Mouse (Mus musculus) left cerebral cortex, adult 6 months (tissue): Measurements from ENCODE around the gene Dnajc4. TPM values are rescaled to one million over a fixed set of nuclear protein-coding genes. Genes with fewer than 3 reads are reported as not detected.

Experiments used
- long read RNA-seq, 2 experiments: library from polyadenylated mRNA; unstranded; transcript quantifications; one replicate each; pipeline ENCODE4 v2.0.0; 2019 to 2020
- polyA plus RNA-seq: library from polyadenylated mRNA; unstranded; fragments of <200 nt; fragmentation: Nextera tagmentation; gene quantifications from 2 replicates; pipeline ENCODE4 v1.2.3, GENCODE M21; 2021

Dnajc4 gene
- 24.3 and 28.0 TPM in 2 replicates for polyA plus RNA-seq
- long read RNA-seq, experiment 1, transcript Dnajc4-201 (6 exons, 1,074 nt), result major isoform, 7 of 13 reads
- long read RNA-seq, experiment 1, partial matches to known transcripts, result 0 of 13 reads
- long read RNA-seq, experiment 1, other reads (novel, unspliced or antisense), result 5 of 13 reads
- long read RNA-seq, experiment 2, transcript Dnajc4-201 (6 exons, 1,074 nt), result major isoform, 11 of 37 reads
- long read RNA-seq, experiment 2, partial matches to known transcripts, result 4 of 37 reads
- long read RNA-seq, experiment 2, other reads (novel, unspliced or antisense), result 20 of 37 reads

DNA sequence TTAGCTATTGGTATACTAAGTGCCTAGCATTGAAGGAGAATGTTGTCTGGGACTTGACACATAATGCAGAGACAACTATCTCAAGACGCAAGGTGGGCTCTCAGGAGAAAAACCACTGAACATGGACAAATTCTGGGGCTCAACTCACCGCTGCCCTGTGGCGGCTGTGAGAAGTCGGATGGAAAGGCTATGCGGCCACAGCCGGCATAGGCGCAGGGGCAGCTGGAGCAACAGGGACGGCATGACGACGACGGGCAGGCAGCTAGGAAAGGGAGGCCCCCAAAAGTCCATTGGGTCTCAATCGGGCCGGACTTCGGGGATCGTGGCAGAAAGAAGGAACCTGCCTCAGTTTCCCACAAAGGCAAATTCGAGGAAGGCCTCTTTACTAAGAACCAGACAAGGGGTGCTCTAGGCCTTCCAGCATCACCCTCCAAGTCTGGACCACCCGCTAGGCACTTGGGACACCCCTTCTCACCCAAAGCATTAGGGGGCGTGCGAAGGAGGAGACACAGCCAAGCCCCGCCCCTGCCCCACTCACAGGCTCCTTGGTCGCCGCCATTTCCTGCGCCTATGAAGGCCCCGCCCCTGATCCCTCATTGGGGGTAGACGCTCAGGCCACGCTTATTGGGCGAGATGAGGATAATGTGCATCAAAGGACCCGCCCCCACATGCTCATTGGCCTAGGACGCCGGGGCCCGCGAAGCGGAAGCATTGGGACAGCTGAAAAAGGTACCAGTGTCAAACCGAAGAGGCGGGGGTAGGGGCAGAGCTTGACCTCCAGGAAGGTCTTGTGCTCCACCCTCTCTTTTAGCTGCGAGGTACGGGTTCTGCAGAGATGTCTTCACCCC is at the start of gene Dnajc4:
TSS of gene Dnajc4 (minus strand) at position 562 of the 848 bp plus-strand sequence.

GRCm38 (mm10) chr19:7039841-7040636 is 47.7 kb upstream of the Dnajc4 start, which contains the start of gene Stip1:
TSS of gene Stip1 (minus strand) at chr19:7039967.

DNA sequence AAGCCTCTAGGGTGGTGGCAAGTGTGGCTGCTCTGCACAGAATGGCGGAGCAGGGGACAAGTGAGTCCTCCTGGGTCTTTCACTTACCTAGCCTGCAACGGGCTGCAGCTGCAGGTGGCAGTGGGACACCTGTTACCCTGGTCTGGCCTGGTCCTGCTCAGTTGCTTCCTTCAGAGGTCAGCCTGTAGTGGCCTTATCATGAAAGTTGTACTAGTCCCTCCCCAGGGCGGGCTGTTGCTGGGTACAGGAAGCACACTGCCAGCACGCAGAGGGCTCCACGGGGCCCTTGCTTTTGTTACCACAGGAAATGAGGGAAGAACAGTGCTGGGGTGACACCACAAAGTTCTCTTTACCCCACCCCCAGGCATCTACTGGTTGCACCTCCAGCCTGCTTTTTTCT is 26.8 kb upstream of the Dnajc4 start, which contains the start of gene Fermt3:
TSS of gene Fermt3 (minus strand) at position 279 of the 400 bp plus-strand sequence.

DNA sequence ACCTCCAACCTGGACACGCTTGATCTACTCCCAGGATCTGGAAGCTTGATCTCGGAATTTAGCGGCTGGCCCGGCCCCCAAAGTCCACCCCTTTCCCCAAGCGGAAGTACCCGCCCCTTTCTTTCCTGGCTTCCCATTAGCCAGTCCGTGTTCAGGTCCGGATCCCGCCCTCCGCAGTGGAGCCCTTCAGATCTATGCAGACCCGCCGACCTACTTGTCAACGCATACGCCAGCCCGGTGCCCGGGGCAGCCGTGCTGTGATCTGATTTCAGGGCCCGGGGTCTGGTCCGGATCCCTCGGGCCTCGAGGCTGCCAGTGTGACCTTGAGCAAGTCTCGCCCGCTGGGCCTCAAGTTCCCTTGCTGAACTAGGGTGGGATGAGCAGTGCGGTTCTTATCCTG is 3.6 kb upstream of the Dnajc4 start, which contains the start of the genes Nudt22 and Trpt1:
TSS of gene Nudt22 (minus strand) at position 112 of the 400 bp plus-strand sequence.
TSS of gene Trpt1 (plus strand) at position 126 of the 400 bp plus-strand sequence.

DNA sequence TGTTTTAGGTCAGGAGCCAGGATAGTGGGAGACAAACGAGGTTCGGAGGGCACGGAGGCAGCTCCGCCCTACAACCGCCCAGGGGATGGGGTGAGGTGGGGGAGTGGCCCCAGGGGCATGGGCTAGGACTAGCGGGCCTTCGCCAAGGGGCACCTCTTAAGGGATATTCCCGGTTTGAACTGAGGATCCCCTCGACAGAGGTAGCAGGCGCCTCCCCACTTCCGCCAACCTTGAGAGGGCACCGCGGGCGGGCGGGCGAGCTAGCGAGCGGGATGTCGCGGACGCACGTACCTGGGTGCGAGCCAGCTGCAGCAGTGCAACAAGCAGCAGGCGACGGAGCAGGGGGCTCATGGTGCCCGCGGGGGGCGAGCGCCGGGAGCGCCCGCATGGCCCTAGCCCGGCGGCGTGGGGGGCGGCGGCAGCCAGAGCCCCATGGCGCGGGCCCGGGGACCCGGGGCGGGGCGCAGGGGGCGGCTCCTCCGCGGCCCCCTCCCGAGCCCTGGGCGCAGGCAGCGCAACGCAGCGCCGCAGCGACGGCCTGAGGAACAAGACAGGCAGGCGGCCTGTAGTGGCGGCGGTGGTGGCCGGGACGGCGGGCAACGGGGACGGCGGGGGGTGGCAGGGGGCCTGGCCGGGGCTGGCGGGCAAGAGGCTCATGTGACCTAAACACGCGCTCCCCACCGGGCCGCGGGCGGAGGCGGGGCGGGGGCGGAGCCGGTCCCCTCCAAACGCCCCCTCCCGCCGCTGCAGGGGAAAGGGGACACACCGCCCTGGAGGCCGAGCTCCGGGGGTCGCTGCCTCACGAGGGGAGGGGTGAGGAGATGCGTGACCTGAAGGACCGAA is 5.1 kb downstream of the Dnajc4 start, which contains the start of gene Vegfb:
TSS of gene Vegfb (minus strand) at position 591 of the 843 bp plus-strand sequence.

GRCm38 (mm10) chr19:6980381-6981093 is 11.8 kb downstream of the Dnajc4 start, which contains the start of gene Fkbp2:
TSS of gene Fkbp2 (minus strand) at chr19:6980501.

GRCm38 (mm10) chr19:6975537-6976521 is 16.5 kb downstream of the Dnajc4 start, which contains the start of gene Plcb3:
TSS of gene Plcb3 (minus strand) at chr19:6976470.

GRCm38 (mm10) chr19:6974211-6975205 is 17.9 kb downstream of the Dnajc4 start, which contains the start of gene Ppp1r14b:
TSS of gene Ppp1r14b (plus strand) at chr19:6974968.

GRCm38 (mm10) chr19:6942249-6942691 is 50.1 kb downstream of the Dnajc4 start, which contains the start of gene Gpr137:
TSS of gene Gpr137 (minus strand) at chr19:6942480.

DNA sequence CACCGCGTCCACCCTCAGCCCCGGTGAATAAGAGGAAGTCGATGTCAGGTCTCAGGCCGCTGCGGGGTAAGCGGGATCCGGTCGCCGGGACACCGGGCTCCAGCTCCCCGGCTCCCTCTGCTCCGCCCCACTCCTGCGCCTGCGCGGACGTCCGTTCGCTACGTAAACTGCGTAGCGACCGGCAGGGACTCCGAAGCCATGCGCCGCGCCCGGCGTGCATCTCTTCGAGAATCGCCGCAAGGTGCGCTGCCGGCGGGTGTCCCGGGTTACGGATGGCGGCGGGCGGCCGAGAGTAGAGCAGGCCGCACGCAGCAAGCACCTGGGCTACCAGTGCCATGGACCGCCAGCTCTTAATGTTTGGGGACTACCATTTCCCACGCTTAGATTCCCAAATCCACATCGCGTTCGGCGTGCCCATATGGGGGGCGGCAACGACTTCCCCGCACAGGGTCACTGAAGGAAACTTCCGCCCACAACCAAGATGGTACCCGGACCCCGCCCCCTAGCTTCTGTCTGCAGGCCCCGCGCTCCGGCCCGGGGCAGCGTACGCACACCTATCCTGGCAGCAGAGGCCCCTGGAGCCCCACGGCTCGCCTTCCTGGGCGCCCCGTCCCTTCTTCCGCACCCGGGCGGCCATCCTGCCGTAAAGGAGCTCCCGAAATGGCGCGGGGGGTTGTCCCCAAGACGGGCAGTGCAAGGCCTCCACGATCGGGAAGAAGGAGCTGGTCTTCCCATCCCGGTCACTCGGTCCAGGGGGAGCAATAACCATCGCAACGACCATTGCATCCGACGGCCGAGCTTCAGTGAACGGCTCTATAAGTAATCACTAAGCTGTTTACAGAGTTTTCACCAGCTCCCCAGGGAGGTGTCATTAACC is 50.8 kb downstream of the Dnajc4 start, which contains the start of gene Bad:
TSS of gene Bad (plus strand) at position 490 of the 877 bp plus-strand sequence.

Other genes with a start within 250 kb of the Dnajc4 start
- 29.2 and 33.4 TPM in 2 replicates for gene Rps6ka4, start 151.9 kb downstream of the Dnajc4 start, polyA plus RNA-seq
- gene Ccdc88b, start 134.4 kb downstream of the Dnajc4 start, polyA plus RNA-seq, result 0.15 and 0.80 TPM in 2 replicates
- 130 and 131 TPM in 2 replicates for gene Trmt112, start 82.9 kb downstream of the Dnajc4 start, polyA plus RNA-seq
- 727 and 767 TPM in 2 replicates for gene Prdx5, start 82.5 kb downstream of the Dnajc4 start, polyA plus RNA-seq
- gene Esrra, start 70.8 kb downstream of the Dnajc4 start, polyA plus RNA-seq, result 4.4 and 13.7 TPM in 2 replicates
- gene Catsperz, start 67.2 kb downstream of the Dnajc4 start, polyA plus RNA-seq, result 7.9 and 8.4 TPM in 2 replicates
- gene Kcnk4, start 58.1 kb downstream of the Dnajc4 start, polyA plus RNA-seq, result 22.0 and 22.1 TPM in 2 replicates
- 53.8 and 57.4 TPM in 2 replicates for gene Bad, start 50.7 kb downstream of the Dnajc4 start, polyA plus RNA-seq
- 24.4 and 24.9 TPM in 2 replicates for gene Gpr137, start 50.1 kb downstream of the Dnajc4 start, polyA plus RNA-seq
- 13.6 and 46.9 TPM in 2 replicates for gene Ppp1r14b, start 17.6 kb downstream of the Dnajc4 start, polyA plus RNA-seq
- 8.0 and 8.2 TPM in 2 replicates for gene Plcb3, start 16.1 kb downstream of the Dnajc4 start, polyA plus RNA-seq
- 326 and 333 TPM in 2 replicates for gene Fkbp2, start 12.1 kb downstream of the Dnajc4 start, polyA plus RNA-seq
- 77.5 and 150 TPM in 2 replicates for gene Vegfb, start 4.9 kb downstream of the Dnajc4 start, polyA plus RNA-seq
- 15.8 and 19.0 TPM in 2 replicates for gene Nudt22, start 3.5 kb upstream of the Dnajc4 start, polyA plus RNA-seq
- gene Trpt1, start 3.6 kb upstream of the Dnajc4 start, polyA plus RNA-seq, result 22.6 and 27.5 TPM in 2 replicates
- 2.9 and 4.8 TPM in 2 replicates for gene Fermt3, start 26.9 kb upstream of the Dnajc4 start, polyA plus RNA-seq
- gene Stip1, start 47.4 kb upstream of the Dnajc4 start, polyA plus RNA-seq, result 109 and 125 TPM in 2 replicates
- gene Macrod1, start 64.2 kb upstream of the Dnajc4 start, polyA plus RNA-seq, result 1.6 and 22.1 TPM in 2 replicates
- 5.4 and 6.6 TPM in 2 replicates for gene Flrt1, start 113.2 kb upstream of the Dnajc4 start, polyA plus RNA-seq
- gene Otub1, start 213.7 kb upstream of the Dnajc4 start, polyA plus RNA-seq, result 674 and 694 TPM in 2 replicates
- gene Cox8a, start 225.0 kb upstream of the Dnajc4 start, polyA plus RNA-seq, result 7,187 and 8,116 TPM in 2 replicates
- 9.4 and 11.2 TPM in 2 replicates for gene Naa40, start 248.6 kb upstream of the Dnajc4 start, polyA plus RNA-seq